Mouse (Mus musculus) neural tube, embryonic 13.5 days (tissue): ENCODE measurements around the gene Tcl1b3. TPM values are rescaled to one million over a fixed set of nuclear protein-coding genes. Genes with fewer than 3 reads are reported as not detected.
"Not testable (repeated sequence)": the region's sequence is repeated elsewhere in the genome, so short reads cannot be mapped to it uniquely, and the experiment has no call there.

Experiments used
- ATAC-seq: fragments of 200-750 bp; cut with Nextera tagmentation; 2 replicates; pipeline ENCODE4 v1.8.0; 2017; ENCODE audit warnings: low read depth, mild to moderate bottlenecking, moderate TSS enrichment, moderate library complexity
- H3K27ac ChIP-seq: fragments of 300-500 bp; sonication (generic); replicated peaks from 2 replicates; pipeline ENCODE4 v1.5.1; 2015; ENCODE audit warnings: moderate library complexity, mild to moderate bottlenecking, inconsistent platforms
- H3K27me3 ChIP-seq: fragments of 300-500 bp; sonication (generic); 2 replicates; pipeline ENCODE4 v1.6.1; 2015; ENCODE audit warnings: mild to moderate bottlenecking, inconsistent platforms
- H3K36me3 ChIP-seq: fragments of 300-500 bp; sonication (generic); 2 replicates; pipeline ENCODE4 v1.6.1; 2015; ENCODE audit warnings: mild to moderate bottlenecking, inconsistent platforms
- H3K4me1 ChIP-seq: fragments of 300-500 bp; sonication (generic); replicated peaks from 2 replicates; pipeline ENCODE4 v1.6.1; 2015; ENCODE audit warnings: inconsistent platforms
- H3K4me2 ChIP-seq: fragments of 300-500 bp; sonication (generic); 2 replicates; pipeline ENCODE4 v1.6.1; 2015; ENCODE audit warnings: inconsistent platforms, mild to moderate bottlenecking, moderate library complexity
- H3K4me3 ChIP-seq: fragments of 300-500 bp; sonication (generic); 2 replicates; pipeline ENCODE4 v1.5.1; 2015; ENCODE audit warnings: mild to moderate bottlenecking, inconsistent platforms
- H3K9ac ChIP-seq: fragments of 300-500 bp; sonication (generic); 2 replicates; pipeline ENCODE4 v1.6.1; 2015; ENCODE audit warnings: moderate library complexity, mild to moderate bottlenecking, inconsistent platforms
- H3K9me3 ChIP-seq: fragments of 300-500 bp; sonication (generic); 2 replicates; pipeline ENCODE4 v1.6.1; 2016; ENCODE audit warnings: inconsistent platforms
- WGBS: fragments of 180-500 bp; shearing (Covaris S2); methylation state at CpG from one replicate; pipeline ENCODE4 v1.1.7; 2015; 5-methylcytosine and 5-hydroxymethylcytosine counted together
- polyA plus RNA-seq: library from polyadenylated mRNA; unstranded; fragments of >200 nt; fragmentation: Nextera tagmentation; extraction: Ambion mirVana; gene quantifications from 2 replicates; pipeline ENCODE4 v1.2.1, GENCODE M21; 2015

Gene Tcl1b3
- polyA plus RNA-seq = not detected in 2 replicates

DNA sequence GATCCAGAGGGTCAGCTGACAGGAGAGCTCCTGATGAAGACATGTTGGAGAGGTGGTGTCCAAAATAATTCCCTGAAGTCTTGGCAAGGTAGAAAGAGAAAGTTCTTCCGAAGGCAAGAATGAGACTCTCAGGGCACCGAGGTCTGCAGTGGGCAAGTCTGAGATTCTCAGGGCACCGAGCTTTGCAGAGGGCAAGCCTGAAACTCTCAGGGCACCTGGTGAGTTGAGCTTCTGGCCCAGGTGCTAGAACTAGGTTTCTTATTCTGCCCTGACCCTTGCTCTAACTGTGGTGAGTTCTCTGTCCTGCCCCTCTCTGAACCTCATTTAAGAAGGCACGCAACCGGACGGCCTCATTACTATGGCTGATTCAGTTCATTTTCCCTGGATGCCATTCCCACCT is at the start of gene Tcl1b3:
Gene Tcl1b3, plus strand, starts transcription at position 301 of the 400 bp plus-strand sequence.
- not testable (repeated sequence) for H3K4me1 ChIP-seq, H3K27ac ChIP-seq, H3K27me3 ChIP-seq, H3K9ac ChIP-seq, H3K9me3 ChIP-seq, H3K36me3 ChIP-seq, ATAC-seq, H3K4me3 ChIP-seq, H3K4me2 ChIP-seq
- WGBS = 95% methylated on average over 6 of the region's 6 CpGs

DNA sequence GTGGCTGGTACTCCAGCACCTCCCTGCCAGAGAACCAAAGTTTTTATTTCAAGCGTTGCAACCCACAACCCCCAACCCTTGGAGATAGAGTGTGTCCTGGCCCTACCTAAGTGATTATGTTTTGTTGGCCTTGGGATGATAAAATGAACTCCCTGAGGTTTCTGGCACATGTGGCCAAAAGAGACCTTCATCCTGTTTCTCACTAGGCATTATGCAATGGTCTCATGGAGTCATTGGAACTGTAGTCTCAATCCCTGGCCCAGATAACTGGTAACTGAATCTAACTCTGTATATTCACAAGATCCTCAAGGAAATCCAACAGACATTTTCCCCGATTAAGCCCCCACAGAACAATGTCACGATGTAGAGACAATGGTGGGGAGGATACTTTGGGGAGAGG is 47.7 kb upstream of the Tcl1b3 start:
- H3K9me3 ChIP-seq = no peaks in the 10 kb centered on the region
- ATAC-seq = no peak
- no peaks in the 10 kb centered on the region for H3K36me3 ChIP-seq
- no peak overlapping the region for H3K27ac ChIP-seq
- no peaks in the 10 kb centered on the region for H3K27me3 ChIP-seq
- H3K4me1 ChIP-seq = no peaks in the 10 kb centered on the region
- H3K9ac ChIP-seq = no peak overlapping the region
- WGBS = 89% methylated on average over 3 of the region's 3 CpGs
- no peak overlapping the region for H3K4me2 ChIP-seq
- H3K4me3 ChIP-seq = no peak overlapping the region

DNA sequence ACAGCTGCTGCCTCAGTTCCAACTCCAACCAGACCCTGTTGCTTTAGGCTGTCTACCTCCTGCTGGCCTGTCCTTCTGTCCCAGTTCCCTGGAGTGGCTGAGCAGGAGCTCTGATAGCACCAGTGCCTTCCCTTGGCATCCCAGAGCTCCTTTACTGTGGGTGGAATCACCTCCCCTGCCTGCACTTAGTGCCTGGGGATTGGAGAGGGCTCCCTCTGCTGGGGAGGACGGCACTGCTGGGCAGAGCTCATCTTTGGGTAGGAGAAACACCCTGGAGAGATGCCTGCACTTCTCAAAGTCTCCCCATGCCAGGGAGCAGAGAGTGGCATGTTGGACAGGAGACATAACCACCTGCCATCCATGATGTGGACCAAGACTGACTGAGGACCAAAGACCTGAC is 45.9 kb upstream of the Tcl1b3 start:
- not testable (repeated sequence) for H3K9ac ChIP-seq, ATAC-seq, H3K36me3 ChIP-seq, H3K4me1 ChIP-seq, H3K4me2 ChIP-seq, H3K4me3 ChIP-seq, H3K27me3 ChIP-seq, H3K27ac ChIP-seq, H3K9me3 ChIP-seq
- 45% methylated on average over 1 of the region's 1 CpGs for WGBS

DNA sequence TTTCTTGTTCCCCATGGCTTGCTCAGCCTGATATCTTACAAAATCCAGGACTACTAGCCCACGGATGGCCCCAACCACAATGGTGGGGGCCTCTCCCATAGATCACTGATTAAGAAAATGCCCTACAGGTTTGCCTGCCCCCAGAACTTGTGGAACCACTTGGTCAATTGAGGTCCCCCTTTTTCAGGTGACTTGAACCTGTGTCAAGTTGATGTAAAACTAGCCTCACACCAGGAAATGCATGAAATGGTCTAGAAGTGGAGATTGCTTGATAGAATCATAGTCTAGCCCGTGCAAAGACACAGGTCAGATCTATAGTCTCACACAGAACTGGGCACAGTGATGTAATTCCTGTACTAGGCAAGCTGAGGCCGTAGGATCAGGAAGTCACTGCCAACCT is 45.1 kb upstream of the Tcl1b3 start, which contains the start of gene Tcl1b2:
Gene Tcl1b2, plus strand, starts transcription at position 301 of the 400 bp plus-strand sequence.
- no peak for ATAC-seq
- H3K4me1 ChIP-seq = no peaks in the 10 kb centered on the region
- no peaks in the 10 kb centered on the region for H3K27me3 ChIP-seq
- H3K4me2 ChIP-seq = no peak within 1 kb of the TSS
- H3K36me3 ChIP-seq = no peaks in the 10 kb centered on the region
- 84% methylated on average over 3 of the region's 3 CpGs for WGBS
- no peak within 1 kb of the TSS for H3K9ac ChIP-seq
- no peak within 1 kb of the TSS for H3K27ac ChIP-seq
- no peak within 1 kb of the TSS for H3K4me3 ChIP-seq
- no peaks in the 10 kb centered on the region for H3K9me3 ChIP-seq

DNA sequence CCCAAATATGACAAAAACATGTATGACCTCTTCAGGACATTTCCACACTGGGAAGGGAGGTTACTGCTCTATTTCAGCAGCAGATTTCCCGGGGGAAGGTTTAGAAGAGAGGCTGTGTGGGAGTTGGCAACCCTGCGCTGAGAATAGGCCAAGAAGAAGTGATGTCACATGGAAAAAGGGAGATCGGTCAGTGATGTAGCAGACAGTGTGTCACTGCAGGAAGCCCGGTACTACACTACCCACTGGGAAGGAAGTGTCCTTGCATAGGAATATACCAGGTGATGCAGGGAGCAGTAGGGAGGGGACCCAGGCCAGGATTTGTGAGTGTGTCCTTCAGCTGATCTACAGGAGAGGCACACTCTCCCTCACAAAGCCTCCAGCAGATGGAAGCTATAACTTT is 35.6 kb upstream of the Tcl1b3 start:
- not testable (repeated sequence) for H3K27me3 ChIP-seq, H3K36me3 ChIP-seq, H3K4me1 ChIP-seq, H3K9me3 ChIP-seq, H3K4me2 ChIP-seq, H3K27ac ChIP-seq, ATAC-seq, H3K9ac ChIP-seq, H3K4me3 ChIP-seq
- WGBS = 72% methylated on average over 4 of the region's 4 CpGs

DNA sequence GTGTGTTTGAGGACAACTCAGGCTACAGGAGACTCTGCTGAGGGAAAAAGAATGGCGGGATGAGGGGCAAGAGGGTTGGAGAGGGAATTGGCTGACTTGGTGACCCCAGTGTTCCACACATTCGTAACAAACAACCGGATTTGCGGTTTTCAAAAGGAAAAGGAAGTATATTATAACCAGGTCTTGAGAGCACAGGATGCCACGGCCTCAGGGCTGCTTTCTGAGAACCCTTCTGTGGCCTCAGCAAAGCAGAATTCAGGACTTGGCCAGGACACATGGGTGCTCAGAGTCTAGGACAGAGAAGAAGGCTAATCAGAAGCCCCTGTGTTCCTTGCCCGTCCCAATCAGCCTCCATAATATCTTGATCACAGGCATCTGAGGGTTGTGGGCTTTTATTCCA is 32.0 kb upstream of the Tcl1b3 start:
- Histone ChIP-seq H3K4me2 (no peak overlapping the region), H3K4me3 (no peak overlapping the region), H3K27ac (no peak overlapping the region), H3K9me3 (no peaks in the 10 kb centered on the region), H3K27me3 (no peaks in the 10 kb centered on the region), H3K4me1 (no peaks in the 10 kb centered on the region), H3K36me3 (no peaks in the 10 kb centered on the region), H3K9ac (no peak overlapping the region)
- WGBS = 79% methylated on average over 6 of the region's 6 CpGs
- ATAC-seq = no peak

DNA sequence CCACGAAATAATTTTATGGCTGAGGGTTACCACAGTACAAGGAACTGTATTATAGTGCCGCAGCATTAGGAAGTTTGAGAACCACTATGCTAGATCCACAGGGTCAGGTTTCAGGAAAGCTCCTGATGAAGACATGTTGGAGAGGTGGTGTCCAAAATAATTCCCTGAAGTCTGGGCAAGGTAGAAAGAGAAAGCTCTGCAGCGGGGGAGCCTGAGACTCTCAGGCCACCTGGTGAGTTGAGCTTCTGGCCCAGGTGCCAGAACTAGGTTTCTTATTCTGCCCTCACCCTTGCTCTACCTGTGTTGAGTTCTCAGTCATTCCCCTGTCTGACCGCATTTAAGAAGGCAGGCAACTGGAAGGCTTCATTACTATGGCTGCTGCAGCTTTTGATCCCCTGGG is 31.5 kb upstream of the Tcl1b3 start, which contains the start of gene Tcl1b1:
Gene Tcl1b1, plus strand, starts transcription at position 301 of the 400 bp plus-strand sequence.
- no peak within 1 kb of the TSS for H3K4me2 ChIP-seq
- H3K4me1 ChIP-seq = no peaks in the 10 kb centered on the region
- 75% methylated on average over 4 of the region's 4 CpGs for WGBS

DNA sequence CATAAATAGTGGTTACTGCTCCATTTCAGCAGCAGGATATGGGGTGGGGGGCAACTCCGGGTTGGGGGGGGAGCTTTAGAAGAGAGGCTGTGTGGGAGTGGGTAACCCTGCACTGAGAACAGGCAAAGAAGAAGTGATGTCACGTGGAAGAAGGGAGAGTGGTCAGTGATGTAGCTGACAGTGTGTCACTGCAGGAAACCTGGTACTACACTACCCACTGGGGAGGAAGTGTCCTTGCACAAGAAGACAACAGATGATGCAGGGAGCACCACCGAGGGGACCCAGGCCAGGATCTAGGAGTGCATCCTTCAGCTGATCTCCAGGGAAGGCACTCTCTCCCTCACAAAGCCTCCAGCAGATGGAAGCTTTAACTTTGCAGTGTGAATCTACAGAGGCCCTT is 24.1 kb upstream of the Tcl1b3 start:
- H3K9me3 ChIP-seq = no peaks in the 10 kb centered on the region
- no peaks in the 10 kb centered on the region for H3K4me1 ChIP-seq
- no peak overlapping the region for H3K4me2 ChIP-seq
- no peak overlapping the region for H3K4me3 ChIP-seq
- WGBS = 77% methylated on average over 3 of the region's 3 CpGs
- H3K27ac ChIP-seq = no peak overlapping the region
- H3K36me3 ChIP-seq = no peaks in the 10 kb centered on the region
- no peaks in the 10 kb centered on the region for H3K27me3 ChIP-seq
- H3K9ac ChIP-seq = no peak overlapping the region
- no peak for ATAC-seq

More for the DNA sequence above, 31.5 kb upstream of the Tcl1b3 start, which contains the start of gene Tcl1b1:
- Histone ChIP-seq H3K9me3 (no peaks in the 10 kb centered on the region), H3K9ac (no peak within 1 kb of the TSS), H3K4me3 (no peak within 1 kb of the TSS), H3K36me3 (no peaks in the 10 kb centered on the region), H3K27ac (no peak within 1 kb of the TSS), H3K27me3 (no peaks in the 10 kb centered on the region)
- ATAC-seq = no peak

DNA sequence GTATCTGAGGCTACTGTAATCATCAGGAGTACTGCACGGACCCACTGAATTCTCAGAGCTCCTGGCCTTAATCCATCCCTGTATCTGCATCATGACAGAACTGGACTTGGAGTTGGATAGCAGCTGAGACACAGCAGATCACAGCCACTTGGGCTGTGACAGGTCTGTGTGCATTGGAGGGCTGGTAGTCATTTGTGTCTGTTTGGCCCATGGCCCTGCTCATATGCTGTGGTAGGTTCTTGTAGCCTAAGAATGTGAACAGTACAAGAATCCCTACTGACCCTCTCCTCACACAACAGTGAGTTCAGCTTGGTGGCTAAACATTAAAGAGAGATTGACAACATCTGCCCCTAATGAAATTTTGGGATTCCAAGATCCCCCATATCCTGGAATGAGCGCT is 17.5 kb upstream of the Tcl1b3 start:
- no peaks in the 10 kb centered on the region for H3K9me3 ChIP-seq
- H3K27ac ChIP-seq = no peak overlapping the region
- 87% methylated on average over 2 of the region's 2 CpGs for whole genome bisulfite sequencing
- no peak for ATAC-seq
- H3K4me3 ChIP-seq = no peak overlapping the region
- H3K4me1 ChIP-seq = no peaks in the 10 kb centered on the region
- no peak overlapping the region for H3K9ac ChIP-seq
- H3K27me3 ChIP-seq = no peaks in the 10 kb centered on the region
- H3K4me2 ChIP-seq = no peak overlapping the region
- no peaks in the 10 kb centered on the region for H3K36me3 ChIP-seq

DNA sequence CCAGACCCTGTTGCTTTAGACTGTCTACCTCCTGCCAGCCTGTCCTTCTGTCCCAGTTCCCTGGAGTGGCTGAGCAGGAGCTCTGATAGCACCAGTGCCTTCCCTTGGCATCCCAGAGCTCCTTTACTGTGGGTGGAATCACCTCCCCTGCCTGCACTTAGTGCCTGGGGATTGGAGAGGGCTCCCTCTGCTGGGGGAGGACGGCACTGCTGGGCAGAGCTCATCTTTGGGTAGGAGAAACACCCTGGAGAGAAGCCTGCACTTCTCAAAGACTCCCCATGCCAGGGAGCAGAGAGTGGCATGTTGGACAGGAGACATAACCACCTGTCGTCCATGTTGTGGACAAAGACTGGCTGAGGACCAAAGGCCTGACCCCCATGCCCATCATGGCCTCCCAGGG is 16.5 kb upstream of the Tcl1b3 start:
- H3K4me3 ChIP-seq, ATAC-seq, H3K27me3 ChIP-seq, H3K9me3 ChIP-seq, H3K27ac ChIP-seq, H3K4me1 ChIP-seq, H3K9ac ChIP-seq, H3K36me3 ChIP-seq, H3K4me2 ChIP-seq: not testable (repeated sequence)
- 28% methylated on average over 2 of the region's 2 CpGs for WGBS

DNA sequence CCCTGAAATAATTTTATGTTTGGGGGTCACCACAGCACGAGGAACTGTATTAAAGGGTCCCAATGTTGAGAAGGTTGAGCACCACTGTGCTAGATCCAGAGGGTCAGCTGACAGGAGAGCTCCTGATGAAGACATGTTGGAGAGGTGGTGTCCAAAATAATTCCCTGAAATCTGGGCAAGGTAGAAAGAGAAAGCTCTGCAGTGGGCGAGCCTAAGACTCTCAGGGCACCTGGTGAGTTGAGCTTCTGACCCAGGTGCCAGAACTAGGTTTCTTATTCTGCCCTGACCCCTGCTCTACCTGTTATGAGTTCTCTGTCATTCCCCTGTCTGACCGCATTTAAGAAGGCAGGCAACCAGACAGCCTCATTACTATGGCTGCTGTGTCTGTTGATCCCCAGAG is 14.8 kb upstream of the Tcl1b3 start, which contains the start of gene Tcl1b5:
Gene Tcl1b5, plus strand, starts transcription at position 301 of the 400 bp plus-strand sequence.
- not testable (repeated sequence) for H3K27ac ChIP-seq, H3K4me1 ChIP-seq, ATAC-seq, H3K4me3 ChIP-seq, H3K9ac ChIP-seq, H3K4me2 ChIP-seq, H3K9me3 ChIP-seq, H3K27me3 ChIP-seq, H3K36me3 ChIP-seq
- WGBS = 69% methylated on average over 3 of the region's 3 CpGs

DNA sequence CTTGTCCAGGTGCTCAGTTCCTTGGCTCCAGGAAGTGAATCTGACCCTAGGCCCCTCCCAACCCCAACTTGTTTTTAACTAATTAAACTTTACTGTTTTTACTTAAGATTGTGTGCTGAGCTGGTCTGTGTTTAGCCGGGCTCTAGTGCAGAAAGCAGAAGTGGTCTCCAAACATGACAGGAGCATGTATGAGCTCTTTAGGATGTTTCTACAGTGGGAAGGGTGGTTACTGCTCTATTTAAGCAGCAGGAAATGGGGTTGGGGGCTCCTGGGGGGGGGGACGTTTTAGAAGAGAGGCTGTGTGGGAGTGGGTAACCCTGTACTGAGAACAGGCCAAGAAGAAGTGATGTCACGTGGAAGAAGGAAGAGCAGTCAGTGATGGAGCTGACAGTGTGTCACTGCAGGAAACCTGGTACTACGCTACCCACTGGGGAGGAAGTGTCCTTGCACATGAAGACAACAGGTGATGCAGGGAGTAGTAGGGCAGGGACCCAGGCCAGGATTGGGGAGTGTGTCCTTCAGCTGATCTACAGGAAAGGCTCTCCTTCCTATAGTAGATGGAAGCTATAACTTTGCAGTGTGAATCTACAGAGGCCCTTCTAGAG is 9.7 kb upstream of the Tcl1b3 start:
- not testable (repeated sequence) for ATAC-seq, H3K27me3 ChIP-seq, H3K27ac ChIP-seq, H3K4me1 ChIP-seq, H3K4me3 ChIP-seq, H3K9me3 ChIP-seq, H3K9ac ChIP-seq, H3K36me3 ChIP-seq, H3K4me2 ChIP-seq
- 80% methylated on average over 4 of the region's 4 CpGs for WGBS

DNA sequence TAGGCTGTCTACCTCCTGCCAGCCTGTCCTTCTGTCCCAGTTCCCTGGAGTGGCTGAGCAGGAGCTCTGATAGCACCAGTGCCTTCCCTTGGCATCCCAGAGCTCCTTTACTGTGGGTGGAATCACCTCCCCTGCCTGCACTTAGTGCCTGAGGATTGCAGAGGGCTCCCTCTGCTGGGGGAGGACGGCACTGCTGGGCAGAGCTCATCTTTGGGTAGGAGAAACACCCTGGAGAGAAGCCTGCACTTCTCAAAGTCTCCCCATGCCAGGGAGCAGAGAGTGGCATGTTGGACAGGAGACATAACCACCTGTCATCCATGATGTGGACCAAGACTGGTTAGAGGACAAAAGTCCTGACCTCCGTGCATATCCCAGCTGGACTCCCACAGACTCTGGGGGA is 1.9 kb upstream of the Tcl1b3 start:
- H3K4me3 ChIP-seq, H3K4me1 ChIP-seq, H3K9me3 ChIP-seq, ATAC-seq, H3K9ac ChIP-seq, H3K27ac ChIP-seq, H3K36me3 ChIP-seq, H3K27me3 ChIP-seq, H3K4me2 ChIP-seq: not testable (repeated sequence)
- 44% methylated on average over 2 of the region's 2 CpGs for WGBS
